Mouse (Mus musculus) embryonic facial prominence, embryonic 11.5 days (tissue): ENCODE results near the gene Dnaja4. TPM values are rescaled to one million over a fixed set of nuclear protein-coding genes. Genes with fewer than 3 reads are reported as not detected.

ENCODE experiments used
- ATAC-seq: fragments of 200-750 bp; cut with Nextera tagmentation; replicated peaks from 2 replicates; pipeline ENCODE4 v1.8.0; 2017; ENCODE audit warnings: low read depth; ENCODE audit not compliant: insufficient number of reproducible peaks, low FRiP score, low TSS enrichment
- DNase-seq: peaks from one replicate; pipeline ENCODE4 v3.0.0-alpha.2; 2015; ENCODE audit warnings: low spot score
- H3K27ac ChIP-seq: fragments of 300-500 bp; sonication (generic); replicated peaks from 2 replicates; pipeline ENCODE4 v1.5.1; 2014; ENCODE audit warnings: mild to moderate bottlenecking, low read depth, low read length, control low read depth
- H3K27me3 ChIP-seq: fragments of 300-500 bp; sonication (generic); 2 replicates; pipeline ENCODE4 v1.6.1; 2014; ENCODE audit warnings: mild to moderate bottlenecking, low read length, moderate library complexity, mixed read lengths; ENCODE audit not compliant: control insufficient read depth, insufficient read depth
- H3K36me3 ChIP-seq: fragments of 300-500 bp; sonication (generic); replicated peaks from 2 replicates; pipeline ENCODE4 v1.6.1; 2014; ENCODE audit warnings: low read depth, mild to moderate bottlenecking, low read length, moderate library complexity, mixed read lengths; ENCODE audit not compliant: control insufficient read depth, insufficient read depth
- H3K4me1 ChIP-seq: fragments of 300-500 bp; sonication (generic); 2 replicates; pipeline ENCODE4 v1.6.1; 2014; ENCODE audit warnings: low read length, mixed read lengths; ENCODE audit not compliant: control insufficient read depth, insufficient read depth
- H3K4me2 ChIP-seq: fragments of 300-500 bp; sonication (generic); 2 replicates; pipeline ENCODE4 v1.6.1; 2014; ENCODE audit warnings: low read depth, mild to moderate bottlenecking, control low read depth, low read length, moderate library complexity
- H3K4me3 ChIP-seq: fragments of 300-500 bp; sonication (generic); 2 replicates; pipeline ENCODE4 v1.5.1; 2014; ENCODE audit warnings: low read depth, low read length, control low read depth
- H3K9ac ChIP-seq: fragments of 300-500 bp; sonication (generic); replicated peaks from 2 replicates; pipeline ENCODE4 v1.6.1; 2014; ENCODE audit warnings: mild to moderate bottlenecking, control low read depth, low read length
- H3K9me3 ChIP-seq: fragments of 300-500 bp; sonication (generic); replicated peaks from 2 replicates; pipeline ENCODE4 v1.6.1; 2016; ENCODE audit warnings: mild to moderate bottlenecking, low read length, inconsistent platforms, mixed read lengths; ENCODE audit not compliant: control insufficient read depth
- WGBS: fragments of 180-500 bp; shearing (Covaris S2); extraction: QIAGEN DNeasy Blood & Tissue Kit; methylation state at CpG from one replicate; pipeline ENCODE4 v1.1.7; 2014; 5-methylcytosine and 5-hydroxymethylcytosine counted together
- polyA plus RNA-seq: library from polyadenylated mRNA; unstranded; fragments of >200 nt; fragmentation: Nextera tagmentation; extraction: Ambion mirVana; gene quantifications from 2 replicates; pipeline ENCODE4 v1.2.1, GENCODE M21; 2014

Gene Dnaja4
- polyA plus RNA-seq, 1 experiment from 2014 or later, result 4.7 TPM

- 90% methylated on average over 3 of the region's 3 CpGs for WGBS
Observed at GRCm38 (mm10) chr9:54666116-54666515, 32.6 kb upstream of the Dnaja4 start.

GRCm38 (mm10) chr9:54668455-54668854, 30.2 kb upstream of the Dnaja4 start:
- ATAC-seq (no peak), DNase-seq (no peak)
- no peaks in the 10 kb centered on the region for H3K27me3 ChIP-seq
- H3K4me3 ChIP-seq, result no peak overlapping the region
- 67% methylated on average over 4 of the region's 4 CpGs for WGBS
- H3K4me2 ChIP-seq, result no peak overlapping the region
- no peak overlapping the region for H3K27ac ChIP-seq
- H3K36me3 ChIP-seq, result no peaks in the 10 kb centered on the region
- H3K4me1 ChIP-seq, result no peaks in the 10 kb centered on the region
- H3K9ac ChIP-seq, result no peak overlapping the region
- H3K9me3 ChIP-seq, result no peaks in the 10 kb centered on the region

More at GRCm38 (mm10) chr9:54666116-54666515, 32.6 kb upstream of the Dnaja4 start:
- no peak overlapping the region for H3K4me2 ChIP-seq
- ATAC-seq, result no peak
- H3K9me3 ChIP-seq, result no peaks in the 10 kb centered on the region
- DNase-seq, result no peak
- H3K27me3 ChIP-seq, result no peaks in the 10 kb centered on the region
- H3K36me3 ChIP-seq, result no peaks in the 10 kb centered on the region
- H3K4me3 ChIP-seq, result no peak overlapping the region
- no peaks in the 10 kb centered on the region for H3K4me1 ChIP-seq
- H3K27ac ChIP-seq, result no peak overlapping the region
- H3K9ac ChIP-seq, result no peak overlapping the region

DNA sequence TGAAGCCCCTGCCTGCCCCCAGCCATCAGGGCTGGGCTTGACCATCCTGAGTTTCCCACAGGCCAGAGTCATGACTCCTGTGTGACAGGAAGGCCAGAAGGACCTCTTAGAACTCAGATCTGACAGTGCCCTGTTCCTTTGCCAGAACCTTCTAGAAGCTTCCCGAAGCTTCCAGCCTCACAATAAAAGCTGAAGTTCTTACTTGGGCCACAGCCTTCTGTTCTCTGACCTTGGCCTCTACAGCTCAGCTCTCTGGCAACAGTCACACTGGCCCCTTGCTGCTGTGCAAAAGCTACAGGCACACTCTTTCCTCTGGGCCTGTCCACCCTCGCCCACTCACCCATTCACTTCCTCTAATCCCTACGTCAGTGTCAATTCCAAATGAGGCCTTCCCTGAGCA, 26.7 kb upstream of the Dnaja4 start:
- 81% methylated on average over 3 of the region's 3 CpGs for WGBS
- Histone ChIP-seq H3K9ac (no peak overlapping the region), H3K9me3 (no peaks in the 10 kb centered on the region), H3K4me1 (no peaks in the 10 kb centered on the region), H3K36me3 (no peaks in the 10 kb centered on the region), H3K4me3 (no peak overlapping the region), H3K27me3 (no peaks in the 10 kb centered on the region), H3K27ac (no peak overlapping the region), H3K4me2 (no peak overlapping the region)
- DNase-seq, result no peak
- no peak for ATAC-seq

- Histone ChIP-seq H3K9me3 (no peaks in the 10 kb centered on the region), H3K36me3 (no peaks in the 10 kb centered on the region), H3K4me2 (no peak overlapping the region), H3K27me3 (no peaks in the 10 kb centered on the region), H3K27ac (no peak overlapping the region), H3K4me3 (no peak overlapping the region), H3K4me1 (no peaks in the 10 kb centered on the region), H3K9ac (no peak overlapping the region)
- no peak for DNase-seq
- ATAC-seq, result no peak
- WGBS, result 87% methylated on average over 13 of the region's 13 CpGs
Observed at GRCm38 (mm10) chr9:54673887-54674286, 24.8 kb upstream of the Dnaja4 start.

- no peaks in the 10 kb centered on the region for H3K36me3 ChIP-seq
- H3K4me3 ChIP-seq, result peak overlapping the region; percentile 21
- H3K9ac ChIP-seq, result peak overlapping the region; percentile 35; the same call in 1 of the 2 replicates
- DNase-seq, result peak; percentile 87
- 2% methylated on average over 14 of the region's 14 CpGs for WGBS
- peak; percentile 75 for ATAC-seq
- H3K27me3 ChIP-seq, result no peaks in the 10 kb centered on the region
- no peaks in the 10 kb centered on the region for H3K9me3 ChIP-seq
- H3K27ac ChIP-seq, result no peak overlapping the region
- H3K4me1 ChIP-seq, result no peaks in the 10 kb centered on the region
- peak overlapping the region; percentile 51 for H3K4me2 ChIP-seq
Observed at GRCm38 (mm10) chr9:54676531-54676986, 22.1 kb upstream of the Dnaja4 start.

- Histone ChIP-seq H3K36me3 (no peaks in the 10 kb centered on the region), H3K4me2 (no peak overlapping the region), H3K9ac (no peak overlapping the region), H3K4me3 (no peak overlapping the region), H3K9me3 (no peaks in the 10 kb centered on the region), H3K27me3 (no peaks in the 10 kb centered on the region), H3K4me1 (no peaks in the 10 kb centered on the region), H3K27ac (no peak overlapping the region)
- ATAC-seq, result no peak
- WGBS, result 73% methylated on average over 4 of the region's 4 CpGs
- no peak for DNase-seq
Observed at GRCm38 (mm10) chr9:54682846-54683245, 15.8 kb upstream of the Dnaja4 start.

DNA sequence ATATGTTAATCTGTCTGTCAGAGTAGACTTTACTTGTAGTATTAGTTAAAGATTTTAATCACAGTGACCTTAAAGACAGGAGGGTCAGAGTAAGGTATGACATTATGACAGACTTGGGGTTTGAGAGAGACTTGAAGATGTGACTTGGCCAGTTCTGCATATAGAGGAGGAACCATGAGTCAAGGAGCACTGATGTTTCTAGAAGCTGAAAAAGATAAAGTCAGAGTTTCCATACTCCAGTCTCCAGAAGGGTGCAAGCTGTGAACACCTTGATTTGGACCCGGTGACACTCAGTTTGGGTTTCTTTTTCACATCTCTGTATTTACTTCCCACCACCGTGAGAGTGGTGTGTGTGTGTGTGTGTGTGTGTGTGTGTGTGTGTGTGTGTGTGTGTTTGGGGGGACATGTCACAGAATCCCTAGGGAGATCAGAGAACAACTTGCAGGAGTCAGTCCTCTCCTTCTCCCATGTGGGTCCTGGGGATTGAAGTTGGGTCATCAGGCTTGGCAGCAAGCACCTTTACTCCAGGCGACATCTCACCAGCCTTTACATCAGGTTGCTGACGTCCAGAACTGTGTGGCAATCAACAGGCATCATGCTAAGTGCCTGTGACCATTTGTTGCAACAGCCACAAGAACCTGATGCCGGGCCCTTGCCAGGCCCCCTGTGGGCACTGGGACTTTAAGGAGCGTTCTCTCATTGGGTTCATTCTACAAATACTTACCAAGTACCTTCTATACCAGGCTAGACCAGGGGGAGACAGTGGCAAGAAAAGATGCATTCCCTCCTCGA, 14.7 kb upstream of the Dnaja4 start:
- no peak for DNase-seq
- ATAC-seq, result no peak
- no peaks in the 10 kb centered on the region for H3K36me3 ChIP-seq
- no peak overlapping the region for H3K4me2 ChIP-seq
- 77% methylated on average over 7 of the region's 7 CpGs for WGBS
- no peaks in the 10 kb centered on the region for H3K4me1 ChIP-seq
- no peak overlapping the region for H3K27ac ChIP-seq
- no peaks in the 10 kb centered on the region for H3K27me3 ChIP-seq
- H3K9ac ChIP-seq, result no peak overlapping the region
- H3K4me3 ChIP-seq, result no peak overlapping the region
- H3K9me3 ChIP-seq, result no peaks in the 10 kb centered on the region
